Mouse (Mus musculus) brain, embryonic 14.5 days (tissue): ENCODE results near the gene Spata13.

Experiments used
- CTCF ChIP-seq: fragments of 200-500 bp; IDR thresholded peaks from 2 replicates; pipeline ENCODE4 v1.5.1; 2012; ENCODE audit warnings: inconsistent platforms, mild to moderate bottlenecking, moderate library complexity, borderline replicate concordance; ENCODE audit not compliant: insufficient read depth, insufficient read length; ENCODE audit errors: extremely low read depth
- POLR2A ChIP-seq: fragments of 200-500 bp; IDR thresholded peaks from 2 replicates; pipeline ENCODE4 v1.6.1; 2012; ENCODE audit warnings: mild to moderate bottlenecking, inconsistent platforms, borderline replicate concordance; ENCODE audit not compliant: poor library complexity, insufficient read depth, insufficient read length, severe bottlenecking; ENCODE audit errors: extremely low read depth

DNA sequence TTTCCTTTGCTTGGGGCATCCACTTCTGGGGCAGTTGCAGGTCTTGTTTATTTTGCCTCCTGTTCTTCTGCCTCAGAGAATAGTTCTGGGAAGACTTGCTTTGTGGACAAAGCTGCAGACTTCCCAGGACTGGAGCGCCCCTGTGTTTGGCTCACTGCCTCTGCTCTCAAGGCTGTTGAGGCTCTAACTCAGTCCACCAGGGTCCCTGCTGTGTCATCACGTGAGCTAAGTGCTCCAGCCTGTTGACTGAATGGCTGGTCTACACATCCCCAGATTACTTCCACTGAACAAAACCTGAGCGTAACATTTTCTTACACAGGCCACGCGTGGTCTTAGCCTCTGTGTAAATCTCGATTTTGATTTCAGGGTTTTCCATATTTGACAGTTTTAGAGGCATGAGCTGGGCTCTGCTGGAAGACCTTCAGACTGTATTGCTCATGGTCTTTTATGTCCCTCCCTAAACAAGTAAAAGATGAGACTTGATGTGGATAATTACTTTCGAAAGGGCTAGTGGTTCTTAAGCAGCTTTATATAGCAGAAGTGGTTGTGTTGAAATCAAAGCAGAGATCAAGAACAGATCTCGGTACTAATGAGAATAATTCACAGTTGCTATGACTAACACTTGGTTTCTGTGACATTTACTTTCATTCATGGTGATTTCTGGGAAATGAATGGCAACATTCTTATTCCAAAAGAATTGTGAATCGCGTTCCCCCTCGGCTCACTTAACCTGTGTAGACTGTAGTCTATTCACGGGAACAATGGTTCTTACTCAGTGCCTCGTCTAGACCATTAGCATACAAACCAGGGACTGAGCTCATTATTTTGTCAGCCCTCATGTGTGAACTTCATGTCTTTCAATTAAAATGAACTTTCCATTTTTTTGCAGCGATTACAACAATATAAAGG, 119.3 kb downstream of the Spata13 start:
- TF ChIP-seq CTCF (no peak), POLR2A (no peak)
